Mouse (Mus musculus): Measurements from ENCODE around the gene Cep295nl.

- TF ChIP-seq POLR2A (IDR thresholded peaks at IDR 0.05; ENCODE audit: extremely low read depth, insufficient read depth, low read length): no peak
- TF ChIP-seq CTCF (IDR thresholded peaks at IDR 0.05; ENCODE audit: extremely low read depth, insufficient read depth, low read length): no peak
These were observed 33.2 kb upstream of the Cep295nl start for GRCm38 (mm10) chr11:118375461-118375860.
